Mouse (Mus musculus): ENCODE data around the gene Thsd7a. TPM values are rescaled to one million over a fixed set of nuclear protein-coding genes. Genes with fewer than 3 reads are reported as not detected.
A peak's percentile ranks its signal among the peaks of the same experiment; 100 is the strongest.

Gene Thsd7a
- polyA plus RNA-seq, 1 experiment from 2014 or later, result 21.9 TPM

DNA sequence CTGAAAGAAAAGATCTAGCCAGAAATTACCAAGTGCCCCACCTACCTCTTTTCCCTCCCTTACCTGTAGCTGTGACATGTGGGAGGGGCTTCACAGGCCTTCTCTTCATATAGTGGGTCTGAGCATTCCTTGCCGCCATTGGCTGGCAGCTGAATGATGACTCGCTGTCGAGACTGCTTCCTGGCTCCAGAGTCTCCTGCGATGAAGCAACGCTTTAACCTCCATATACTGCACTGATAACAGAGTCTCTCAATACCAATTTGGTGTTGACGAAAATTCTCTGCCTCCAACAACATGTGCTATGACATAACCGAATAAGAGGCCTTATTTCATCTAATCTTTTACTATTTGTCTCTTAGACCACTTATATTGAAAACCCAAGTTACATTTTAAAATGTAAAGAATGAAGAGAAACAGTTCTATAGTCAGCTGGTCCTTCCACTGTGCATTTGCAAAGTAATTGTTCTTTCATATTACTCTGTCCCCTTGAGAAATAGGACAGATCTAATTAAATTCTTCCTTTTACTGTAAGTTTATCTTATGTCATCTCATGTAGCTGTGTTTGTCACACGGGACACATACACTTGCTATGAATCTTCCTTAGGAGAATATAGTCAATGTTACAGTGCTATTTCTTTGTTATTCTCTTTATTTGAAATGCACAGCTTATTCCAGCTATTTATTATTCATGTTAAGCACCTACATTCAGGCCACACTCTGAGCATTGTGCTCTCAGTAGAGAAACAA lies 351.3 kb downstream of the Thsd7a start:
- H3K36me3 ChIP-seq (ENCODE audit: control insufficient read depth, insufficient read depth, low read length), result no peaks in the 10 kb centered on the region
- peak; percentile 48; the same call in 1 of the 2 replicates for ATAC-seq
- H3K9ac ChIP-seq (ENCODE audit: low read depth, low read length), result no peak overlapping the region
- H3K27ac ChIP-seq (ENCODE audit: low read depth, low read length), result no peak overlapping the region
- H3K27me3 ChIP-seq (replicated peaks; ENCODE audit: control insufficient read depth, insufficient read depth, low read length), result no peaks in the 10 kb centered on the region
- H3K9me3 ChIP-seq (ENCODE audit: control insufficient read depth, low read length), result no peaks in the 10 kb centered on the region
- H3K4me2 ChIP-seq (ENCODE audit: low read length), result no peak overlapping the region
- WGBS, result 72% methylated on average over 8 of the region's 8 CpGs
- H3K4me1 ChIP-seq (ENCODE audit: control insufficient read depth, insufficient read depth, low read depth, low read length), result no peaks in the 10 kb centered on the region; the same call in 1 of the 2 replicates
- H3K4me3 ChIP-seq (ENCODE audit: low read length), result no peak overlapping the region

DNA sequence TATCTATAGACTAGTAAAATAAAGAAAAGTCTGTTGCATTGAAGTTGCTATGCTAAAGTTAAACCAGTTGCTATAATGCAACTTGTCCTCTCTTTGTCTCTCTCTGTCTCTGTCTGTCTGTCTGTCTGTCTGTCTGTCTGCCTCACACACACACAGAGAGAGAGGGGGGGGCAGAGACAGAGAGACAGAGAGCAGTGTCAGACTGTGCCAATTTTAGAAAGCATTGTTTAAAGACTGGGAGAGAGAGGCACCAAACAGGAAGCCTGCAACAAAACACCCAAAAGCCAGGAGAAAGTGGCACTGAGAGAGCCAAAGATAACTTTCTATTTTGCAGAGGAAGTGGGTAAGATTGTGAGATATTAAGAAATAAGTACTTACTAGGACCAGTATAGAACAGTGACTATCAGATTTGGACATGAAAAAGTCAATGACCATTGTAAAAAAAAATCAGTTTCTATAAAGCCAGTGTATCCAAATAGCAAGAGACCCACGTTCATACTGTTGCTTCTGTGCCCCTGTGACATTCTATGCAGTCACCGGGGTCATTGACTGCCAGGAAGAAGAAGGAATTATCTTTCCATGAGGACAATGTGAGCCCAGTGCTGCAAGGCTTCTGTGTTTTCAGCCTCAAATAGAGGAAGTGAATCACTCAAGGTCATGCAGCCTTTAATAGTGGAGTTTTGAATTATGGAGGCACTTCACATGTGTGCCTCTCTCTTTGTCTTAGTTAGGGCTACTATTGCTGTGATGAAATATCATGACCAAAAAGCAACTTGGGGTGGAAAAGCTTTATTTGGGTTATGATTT lies 355.4 kb downstream of the Thsd7a start:
- Histone ChIP-seq H3K4me2 (ENCODE audit: low read length) (no peak overlapping the region), H3K36me3 (ENCODE audit: control insufficient read depth, insufficient read depth, low read length) (no peaks in the 10 kb centered on the region), H3K27ac (ENCODE audit: low read depth, low read length) (no peak overlapping the region), H3K9me3 (ENCODE audit: control insufficient read depth, low read length) (no peaks in the 10 kb centered on the region), H3K27me3 (replicated peaks; ENCODE audit: control insufficient read depth, insufficient read depth, low read length) (no peaks in the 10 kb centered on the region), H3K4me3 (ENCODE audit: low read length) (no peak overlapping the region), H3K4me1 (ENCODE audit: control insufficient read depth, insufficient read depth, low read depth, low read length) (no peaks in the 10 kb centered on the region; the same call in 1 of the 2 replicates), H3K9ac (ENCODE audit: low read depth, low read length) (no peak overlapping the region)
- 75% methylated on average over 2 of the region's 2 CpGs for WGBS
- ATAC-seq, result no peak

- H3K27me3 ChIP-seq (replicated peaks; ENCODE audit: control insufficient read depth, insufficient read depth, low read length), result no peaks in the 10 kb centered on the region
- H3K4me2 ChIP-seq (ENCODE audit: low read length), result no peak overlapping the region
- no peak overlapping the region for H3K4me3 ChIP-seq (ENCODE audit: low read length)
- H3K9ac ChIP-seq (ENCODE audit: low read depth, low read length), result no peak overlapping the region
- H3K4me1 ChIP-seq (ENCODE audit: control insufficient read depth, insufficient read depth, low read depth, low read length), result no peaks in the 10 kb centered on the region
- WGBS, result 83% methylated on average over 1 of the region's 1 CpGs
- no peaks in the 10 kb centered on the region for H3K36me3 ChIP-seq (ENCODE audit: control insufficient read depth, insufficient read depth, low read length)
- ATAC-seq, result no peak
- no peaks in the 10 kb centered on the region for H3K9me3 ChIP-seq (ENCODE audit: control insufficient read depth, low read length)
- no peak overlapping the region for H3K27ac ChIP-seq (ENCODE audit: low read depth, low read length)
These were observed 362.5 kb downstream of the Thsd7a start for GRCm38 (mm10) chr6:12386731-12387130.

DNA sequence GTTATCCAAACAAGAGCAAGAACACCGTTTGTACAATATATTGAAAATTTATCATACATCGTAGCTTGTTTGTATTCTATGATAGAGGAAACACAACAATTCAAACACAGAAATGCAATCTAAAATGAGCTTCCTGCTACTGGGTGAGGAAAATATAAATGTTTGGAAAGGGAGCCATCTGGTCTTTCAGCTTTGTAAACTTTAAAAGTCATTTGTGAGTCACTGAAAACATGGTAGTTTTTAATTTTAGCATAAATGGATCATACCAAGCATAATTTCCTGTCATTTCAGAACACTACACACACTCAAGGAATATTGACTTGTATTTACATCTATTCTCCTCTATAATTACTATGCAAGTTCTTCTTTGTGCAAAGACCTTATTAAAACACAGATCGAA lies 363.6 kb downstream of the Thsd7a start:
- Histone ChIP-seq H3K4me2 (ENCODE audit: low read length) (no peak overlapping the region), H3K9ac (ENCODE audit: low read depth, low read length) (no peak overlapping the region), H3K36me3 (ENCODE audit: control insufficient read depth, insufficient read depth, low read length) (no peaks in the 10 kb centered on the region), H3K27me3 (replicated peaks; ENCODE audit: control insufficient read depth, insufficient read depth, low read length) (no peaks in the 10 kb centered on the region), H3K4me3 (ENCODE audit: low read length) (no peak overlapping the region), H3K9me3 (ENCODE audit: control insufficient read depth, low read length) (no peaks in the 10 kb centered on the region), H3K27ac (ENCODE audit: low read depth, low read length) (no peak overlapping the region), H3K4me1 (ENCODE audit: control insufficient read depth, insufficient read depth, low read depth, low read length) (no peaks in the 10 kb centered on the region)
- no peak for ATAC-seq
- WGBS, result 83% methylated on average over 3 of the region's 3 CpGs

DNA sequence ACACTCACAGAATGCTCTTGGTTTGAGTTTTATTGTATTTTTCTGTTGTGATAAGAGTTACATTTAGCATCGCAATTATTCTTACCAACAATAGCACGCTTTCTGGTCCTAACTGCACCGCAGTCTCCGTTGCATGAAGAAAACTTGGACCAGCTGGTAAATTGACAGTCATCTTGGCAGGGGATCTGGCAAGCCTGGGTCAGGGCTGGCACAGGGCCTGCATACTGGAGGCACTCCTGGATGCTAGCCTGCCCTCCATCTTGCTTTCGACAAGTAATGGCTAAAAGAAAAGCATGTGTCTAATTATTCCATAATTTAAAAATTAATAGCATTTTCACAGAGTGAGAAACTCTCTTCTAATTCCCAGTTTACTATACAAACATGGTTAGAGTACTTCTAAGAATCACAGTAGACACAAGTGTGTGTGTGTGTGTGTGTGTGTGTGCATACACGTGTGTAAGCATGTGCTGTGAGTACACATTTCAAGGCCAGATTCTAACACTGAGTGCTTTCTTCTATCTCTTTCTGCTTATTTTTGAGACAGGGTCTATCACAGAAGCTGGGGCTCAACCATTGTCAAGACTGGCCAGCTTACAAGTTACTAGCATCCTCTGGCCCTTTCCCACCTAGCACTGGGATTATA lies 368.0 kb downstream of the Thsd7a start:
- Histone ChIP-seq H3K4me3 (ENCODE audit: low read length) (no peak overlapping the region), H3K4me2 (ENCODE audit: low read length) (no peak overlapping the region), H3K36me3 (ENCODE audit: control insufficient read depth, insufficient read depth, low read length) (no peaks in the 10 kb centered on the region), H3K4me1 (ENCODE audit: control insufficient read depth, insufficient read depth, low read depth, low read length) (no peaks in the 10 kb centered on the region), H3K9me3 (ENCODE audit: control insufficient read depth, low read length) (no peaks in the 10 kb centered on the region), H3K27me3 (replicated peaks; ENCODE audit: control insufficient read depth, insufficient read depth, low read length) (no peaks in the 10 kb centered on the region), H3K27ac (ENCODE audit: low read depth, low read length) (no peak overlapping the region), H3K9ac (ENCODE audit: low read depth, low read length) (no peak overlapping the region)
- ATAC-seq, result peak; percentile 95
- WGBS, result 47% methylated on average over 6 of the region's 6 CpGs

GRCm38 (mm10) chr6:12380717-12381116 lies 368.5 kb downstream of the Thsd7a start:
- no peak overlapping the region for H3K27ac ChIP-seq (ENCODE audit: low read depth, low read length)
- no peak overlapping the region for H3K4me2 ChIP-seq (ENCODE audit: low read length)
- ATAC-seq, result peak; percentile 34
- H3K9me3 ChIP-seq (ENCODE audit: control insufficient read depth, low read length), result no peaks in the 10 kb centered on the region
- H3K9ac ChIP-seq (ENCODE audit: low read depth, low read length), result no peak overlapping the region
- H3K36me3 ChIP-seq (ENCODE audit: control insufficient read depth, insufficient read depth, low read length), result no peaks in the 10 kb centered on the region
- WGBS, result 61% methylated on average over 2 of the region's 2 CpGs
- H3K4me1 ChIP-seq (ENCODE audit: control insufficient read depth, insufficient read depth, low read depth, low read length), result no peaks in the 10 kb centered on the region
- H3K27me3 ChIP-seq (replicated peaks; ENCODE audit: control insufficient read depth, insufficient read depth, low read length), result no peaks in the 10 kb centered on the region
- no peak overlapping the region for H3K4me3 ChIP-seq (ENCODE audit: low read length)

GRCm38 (mm10) chr6:12358737-12359136 lies 390.5 kb downstream of the Thsd7a start:
- 63% methylated on average over 2 of the region's 2 CpGs for WGBS
- H3K4me1 ChIP-seq (ENCODE audit: control insufficient read depth, insufficient read depth, low read depth, low read length), result no peaks in the 10 kb centered on the region
- H3K9ac ChIP-seq (ENCODE audit: low read depth, low read length), result no peak overlapping the region
- ATAC-seq, result no peak
- H3K27me3 ChIP-seq (replicated peaks; ENCODE audit: control insufficient read depth, insufficient read depth, low read length), result no peaks in the 10 kb centered on the region
- H3K4me2 ChIP-seq (ENCODE audit: low read length), result no peak overlapping the region
- H3K36me3 ChIP-seq (ENCODE audit: control insufficient read depth, insufficient read depth, low read length), result no peaks in the 10 kb centered on the region
- H3K27ac ChIP-seq (ENCODE audit: low read depth, low read length), result no peak overlapping the region
- H3K4me3 ChIP-seq (ENCODE audit: low read length), result no peak overlapping the region
- peaks cover 7% of the 10 kb centered on the region; the same call in 1 of the 2 replicates for H3K9me3 ChIP-seq (ENCODE audit: control insufficient read depth, low read length)

DNA sequence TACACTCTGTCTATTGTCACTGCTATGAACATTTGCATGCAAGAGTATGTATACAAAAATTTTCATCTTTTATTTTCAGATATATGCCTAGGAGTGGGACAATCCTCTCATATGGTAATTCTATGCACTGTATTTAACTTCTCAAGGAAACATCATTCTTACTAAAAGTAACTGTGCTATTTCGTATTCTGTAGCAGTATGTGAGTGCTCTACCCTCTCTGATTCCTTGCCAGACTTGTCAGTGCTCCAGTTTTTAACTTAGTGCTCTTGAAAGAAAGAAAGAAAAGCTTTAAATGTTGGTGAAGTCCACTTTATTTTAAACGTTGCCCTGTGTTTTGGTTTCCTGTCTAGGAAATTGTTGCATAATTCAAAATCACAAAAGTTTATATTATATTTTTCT lies 395.6 kb downstream of the Thsd7a start:
- WGBS, result 86% methylated on average over 2 of the region's 2 CpGs
- ATAC-seq, result no peak
- no peaks in the 10 kb centered on the region for H3K36me3 ChIP-seq (ENCODE audit: control insufficient read depth, insufficient read depth, low read length)
- H3K4me1 ChIP-seq (ENCODE audit: control insufficient read depth, insufficient read depth, low read depth, low read length), result no peaks in the 10 kb centered on the region
- H3K9me3 ChIP-seq (ENCODE audit: control insufficient read depth, low read length), result peaks cover 7% of the 10 kb centered on the region; the same call in 1 of the 2 replicates
- no peak overlapping the region for H3K4me2 ChIP-seq (ENCODE audit: low read length)
- no peak overlapping the region for H3K4me3 ChIP-seq (ENCODE audit: low read length)
- no peak overlapping the region for H3K9ac ChIP-seq (ENCODE audit: low read depth, low read length)
- no peak overlapping the region for H3K27ac ChIP-seq (ENCODE audit: low read depth, low read length)
- no peaks in the 10 kb centered on the region for H3K27me3 ChIP-seq (replicated peaks; ENCODE audit: control insufficient read depth, insufficient read depth, low read length)

GRCm38 (mm10) chr6:12352165-12352719 lies 397.0 kb downstream of the Thsd7a start:
- Histone ChIP-seq H3K36me3 (ENCODE audit: control insufficient read depth, insufficient read depth, low read length) (no peaks in the 10 kb centered on the region), H3K27me3 (replicated peaks; ENCODE audit: control insufficient read depth, insufficient read depth, low read length) (no peaks in the 10 kb centered on the region), H3K9me3 (ENCODE audit: control insufficient read depth, low read length) (peaks cover 7% of the 10 kb centered on the region; the same call in 1 of the 2 replicates), H3K27ac (ENCODE audit: low read depth, low read length) (no peak overlapping the region), H3K9ac (ENCODE audit: low read depth, low read length) (no peak overlapping the region), H3K4me2 (ENCODE audit: low read length) (no peak overlapping the region), H3K4me1 (ENCODE audit: control insufficient read depth, insufficient read depth, low read depth, low read length) (no peaks in the 10 kb centered on the region), H3K4me3 (ENCODE audit: low read length) (no peak overlapping the region)
- WGBS, result 57% methylated on average over 9 of the region's 9 CpGs
- ATAC-seq, result no peak; the same call in 1 of the 2 replicates

Data from hindbrain, embryonic 16.5 days (tissue).